Mouse (Mus musculus) neural tube, embryonic 14.5 days (tissue): ENCODE data around the gene Pxmp4. TPM values are rescaled to one million over a fixed set of nuclear protein-coding genes. Genes with fewer than 3 reads are reported as not detected.

Source experiments
- ATAC-seq: fragments of 200-750 bp; cut with Nextera tagmentation; 2 replicates; pipeline ENCODE4 v1.8.0; 2017; ENCODE audit warnings: low read depth, mild to moderate bottlenecking, moderate TSS enrichment, moderate library complexity
- H3K27ac ChIP-seq: fragments of 300-500 bp; sonication (generic); 2 replicates; pipeline ENCODE4 v1.5.1; 2014; ENCODE audit warnings: low read depth, mild to moderate bottlenecking, control low read depth, low read length, moderate library complexity, mixed read lengths
- H3K27me3 ChIP-seq: fragments of 300-500 bp; sonication (generic); 2 replicates; pipeline ENCODE4 v1.6.1; 2014; ENCODE audit warnings: low read length; ENCODE audit not compliant: control insufficient read depth, insufficient read depth
- H3K36me3 ChIP-seq: fragments of 300-500 bp; sonication (generic); 2 replicates; pipeline ENCODE4 v1.6.1; 2014; ENCODE audit warnings: low read length, mixed read lengths; ENCODE audit not compliant: control insufficient read depth, insufficient read depth
- H3K4me1 ChIP-seq: fragments of 300-500 bp; sonication (generic); 2 replicates; pipeline ENCODE4 v1.6.1; 2014; ENCODE audit warnings: low read length; ENCODE audit not compliant: control insufficient read depth, insufficient read depth
- H3K4me2 ChIP-seq: fragments of 300-500 bp; sonication (generic); 2 replicates; pipeline ENCODE4 v1.6.1; 2014; ENCODE audit warnings: mild to moderate bottlenecking, low read depth, low read length, control low read depth
- H3K4me3 ChIP-seq: fragments of 300-500 bp; sonication (generic); 2 replicates; pipeline ENCODE4 v1.5.1; 2014; ENCODE audit warnings: low read depth, low read length, control low read depth, mixed read lengths
- H3K9ac ChIP-seq: fragments of 300-500 bp; sonication (generic); replicated peaks from 2 replicates; pipeline ENCODE4 v1.6.1; 2014; ENCODE audit warnings: low read depth, mild to moderate bottlenecking, control low read depth, low read length, mixed read lengths
- H3K9me3 ChIP-seq: fragments of 300-500 bp; sonication (generic); 2 replicates; pipeline ENCODE4 v1.6.1; 2016; ENCODE audit warnings: low read length; ENCODE audit not compliant: control insufficient read depth
- WGBS: fragments of 180-500 bp; shearing (Covaris S2); extraction: QIAGEN DNeasy Blood & Tissue Kit; methylation state at CpG from one replicate; pipeline ENCODE4 v1.1.7; 2014; 5-methylcytosine and 5-hydroxymethylcytosine counted together
- polyA plus RNA-seq: library from polyadenylated mRNA; unstranded; fragments of >200 nt; fragmentation: Nextera tagmentation; extraction: Ambion mirVana; gene quantifications from 2 replicates; pipeline ENCODE4 v1.2.1, GENCODE M21; 2014

Pxmp4 gene
- polyA plus RNA-seq, 1 experiment from 2014 or later, result 16.0 TPM

- Histone ChIP-seq H3K4me1 (peaks cover 9% of the 10 kb centered on the region; the same call in 1 of the 2 replicates), H3K4me3 (no peak overlapping the region), H3K9me3 (no peaks in the 10 kb centered on the region), H3K27ac (no peak overlapping the region), H3K36me3 (no peaks in the 10 kb centered on the region), H3K27me3 (no peaks in the 10 kb centered on the region), H3K4me2 (no peak overlapping the region), H3K9ac (no peak overlapping the region)
- ATAC-seq, result no peak
- WGBS, result 91% methylated on average over 5 of the region's 5 CpGs
Observed at GRCm38 (mm10) chr2:154615674-154616073, 12.2 kb upstream of the Pxmp4 start.

GRCm38 (mm10) chr2:154614841-154615576 lies 11.5 kb upstream of the Pxmp4 start:
- no peaks in the 10 kb centered on the region for H3K36me3 ChIP-seq
- no peak for ATAC-seq
- peaks cover 9% of the 10 kb centered on the region; the same call in 1 of the 2 replicates for H3K4me1 ChIP-seq
- 76% methylated on average over 18 of the region's 19 CpGs for WGBS
- 0 out of 2 replicates have a peak overlapping the region, but pooled peaks have one; percentile 5 for H3K4me2 ChIP-seq
- no peaks in the 10 kb centered on the region for H3K9me3 ChIP-seq
- H3K9ac ChIP-seq, result no peak overlapping the region
- no peak overlapping the region for H3K27ac ChIP-seq
- H3K27me3 ChIP-seq, result no peaks in the 10 kb centered on the region
- H3K4me3 ChIP-seq, result no peak overlapping the region

GRCm38 (mm10) chr2:154613118-154614115 lies 9.9 kb upstream of the Pxmp4 start, which contains the start of the genes Zfp341 and 4930519P11Rik:
TSS of gene Zfp341 (plus strand) at chr2:154613297.
TSS of gene 4930519P11Rik (minus strand) at chr2:154613437.
- peak within 1 kb of the TSS; percentile 79 for H3K9ac ChIP-seq
- peak within 1 kb of the TSS; percentile 56 for H3K4me3 ChIP-seq
- H3K36me3 ChIP-seq, result no peaks in the 10 kb centered on the region
- no peaks in the 10 kb centered on the region for H3K9me3 ChIP-seq
- no peaks in the 10 kb centered on the region for H3K27me3 ChIP-seq
- peak within 1 kb of the TSS; percentile 97 for H3K27ac ChIP-seq
- H3K4me2 ChIP-seq, result peak within 1 kb of the TSS; percentile 75
- ATAC-seq, result peak; percentile 93
- H3K4me1 ChIP-seq, result peaks cover 9% of the 10 kb centered on the region; the same call in 1 of the 2 replicates
- WGBS, result 1% methylated on average over 80 of the region's 98 CpGs

- Histone ChIP-seq H3K4me1 (peaks cover 5% of the 10 kb centered on the region; the same call in 1 of the 2 replicates), H3K9me3 (no peaks in the 10 kb centered on the region), H3K4me2 (no peak overlapping the region), H3K9ac (no peak overlapping the region), H3K27me3 (no peaks in the 10 kb centered on the region), H3K36me3 (no peaks in the 10 kb centered on the region), H3K27ac (no peak overlapping the region), H3K4me3 (no peak overlapping the region)
- no peak for ATAC-seq
- 65% methylated on average over 10 of the region's 10 CpGs for WGBS
Observed at GRCm38 (mm10) chr2:154609050-154609767, 5.7 kb upstream of the Pxmp4 start.

GRCm38 (mm10) chr2:154606965-154607364 lies 3.5 kb upstream of the Pxmp4 start:
- no peak overlapping the region for H3K4me3 ChIP-seq
- no peak for ATAC-seq
- H3K4me2 ChIP-seq, result no peak overlapping the region
- peaks cover 12% of the 10 kb centered on the region for H3K4me1 ChIP-seq
- H3K27ac ChIP-seq, result no peak overlapping the region
- H3K9me3 ChIP-seq, result no peaks in the 10 kb centered on the region
- H3K36me3 ChIP-seq, result no peaks in the 10 kb centered on the region
- H3K9ac ChIP-seq, result no peak overlapping the region
- WGBS, result 94% methylated on average over 1 of the region's 1 CpGs
- no peaks in the 10 kb centered on the region for H3K27me3 ChIP-seq

- ATAC-seq, result no peak
- WGBS, result 50% methylated on average over 7 of the region's 7 CpGs
- H3K9ac ChIP-seq, result no peak overlapping the region
Observed at GRCm38 (mm10) chr2:154604156-154604555, 648 bp upstream of the Pxmp4 start.

GRCm38 (mm10) chr2:154603007-154603637 lies 386 bp downstream of the Pxmp4 start:
- H3K27ac ChIP-seq, result peak overlapping the region; percentile 28; the same call in 1 of the 2 replicates
- peaks cover 12% of the 10 kb centered on the region for H3K4me1 ChIP-seq
- no peaks in the 10 kb centered on the region for H3K36me3 ChIP-seq
- WGBS, result 21% methylated on average over 22 of the region's 22 CpGs
- peak overlapping the region; percentile 79 for H3K4me2 ChIP-seq
- H3K9ac ChIP-seq, result peak overlapping the region; percentile 72
- no peak; the same call in 1 of the 2 replicates for ATAC-seq
- peak overlapping the region; percentile 73 for H3K4me3 ChIP-seq
- no peaks in the 10 kb centered on the region for H3K9me3 ChIP-seq
- no peaks in the 10 kb centered on the region for H3K27me3 ChIP-seq

More at GRCm38 (mm10) chr2:154604156-154604555, 648 bp upstream of the Pxmp4 start:
- no peaks in the 10 kb centered on the region for H3K9me3 ChIP-seq
- H3K27ac ChIP-seq, result no peak overlapping the region
- H3K4me1 ChIP-seq, result peaks cover 12% of the 10 kb centered on the region
- peak overlapping the region; percentile 73; the same call in 1 of the 2 replicates for H3K4me3 ChIP-seq
- H3K27me3 ChIP-seq, result no peaks in the 10 kb centered on the region
- H3K36me3 ChIP-seq, result no peaks in the 10 kb centered on the region
- H3K4me2 ChIP-seq, result peak overlapping the region; percentile 79

- Histone ChIP-seq H3K4me3 (no peak overlapping the region), H3K9me3 (no peaks in the 10 kb centered on the region), H3K4me1 (peaks cover 12% of the 10 kb centered on the region), H3K9ac (no peak overlapping the region), H3K27me3 (no peaks in the 10 kb centered on the region), H3K36me3 (no peaks in the 10 kb centered on the region), H3K4me2 (no peak overlapping the region), H3K27ac (no peak overlapping the region)
- WGBS, result 80% methylated on average over 3 of the region's 3 CpGs
- ATAC-seq, result no peak
Observed at GRCm38 (mm10) chr2:154601324-154601723, 2.2 kb downstream of the Pxmp4 start.
